In the genomic region with DNA sequence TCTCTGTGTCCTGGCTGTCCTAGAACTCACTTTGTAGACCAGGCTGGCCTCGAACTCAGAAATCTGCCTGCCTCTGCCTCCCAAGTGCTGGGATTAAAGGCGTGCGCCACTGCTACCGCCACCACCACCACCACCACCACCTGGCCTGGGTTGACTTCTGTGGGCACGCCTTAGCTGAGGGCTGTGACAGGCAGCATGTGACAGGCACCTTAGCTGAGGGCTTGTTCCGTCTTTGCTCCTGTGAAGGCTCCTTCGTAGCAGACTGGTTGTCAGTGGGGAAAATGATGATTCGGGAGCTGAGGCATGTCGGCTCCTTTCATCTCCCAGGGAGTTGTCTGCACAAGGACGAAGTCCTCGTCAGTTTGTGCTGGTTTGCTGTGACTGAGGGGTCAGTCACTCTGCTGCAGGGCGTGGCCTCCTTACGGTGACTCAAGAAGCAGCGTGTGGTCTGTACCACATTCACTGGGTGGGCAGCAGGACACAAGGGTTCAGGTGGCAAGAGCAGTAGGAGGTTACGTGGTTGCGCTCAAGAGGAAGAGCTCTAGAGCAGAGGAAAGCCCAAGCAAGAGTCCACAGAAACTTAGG, we compare ENCODE assay signal across 12 mouse cellular contexts. TPM values are rescaled to one million over a fixed set of nuclear protein-coding genes. Genes with fewer than 3 reads are reported as not detected.
DNase-seq lines count a peak whose midpoint lies in the region; ATAC-seq and TF ChIP-seq lines count a peak whose summit lies in the region.
"Had no signal": no experiment of that assay in that cellular context is flagged by ENCODE, and none has a peak within 500 bp of the region (broad histone marks: within the 10 kb centered on the region; RNA-seq: fewer than 3 reads in every experiment).

No protein-coding gene starts in this region.

- DNase-seq in kidney, adult 2 months, result peak; percentile 45
- DNase-seq in adrenal gland, postnatal 10 days, result peak; percentile 48
- no peak for DNase-seq in liver, postnatal 0 days
- DNase-seq in cerebellum, adult 2 months, result no peak
- no peak for DNase-seq in testis, postnatal 10 days (ENCODE audit: low spot score)

- no peaks in the 10 kb centered on the region for H3K27me3 ChIP-seq in kidney, adult 2 months (replicated peaks; ENCODE audit: control insufficient read depth, insufficient read depth, low read length)
- H3K27me3 ChIP-seq in kidney, embryonic 14.5 days (ENCODE audit: control insufficient read depth, insufficient read depth, low read length), result no peaks in the 10 kb centered on the region
- H3K27me3 ChIP-seq in liver, postnatal 0 days (ENCODE audit: insufficient read depth, low read length), result no peaks in the 10 kb centered on the region
- H3K27me3 ChIP-seq in cerebellum, adult 2 months (ENCODE audit: control insufficient read depth, insufficient read depth, low read length), result no peaks in the 10 kb centered on the region
- H3K27me3 ChIP-seq in hindbrain, embryonic 12.5 days, result no peaks in the 10 kb centered on the region

- TF ChIP-seq CTCF in kidney, adult 2 months (conservative IDR thresholded peaks at IDR 0.05; ENCODE audit: insufficient read depth, insufficient read length, low read depth, low read length), result no peak
- no peak for TF ChIP-seq CTCF in liver, postnatal 0 days (IDR thresholded peaks at IDR 0.05; ENCODE audit: low read depth)
- TF ChIP-seq CTCF in cerebellum, adult 2 months (IDR thresholded peaks at IDR 0.05; ENCODE audit: borderline replicate concordance, insufficient read depth, low read depth, low read length), result no peak

- no peaks in the 10 kb centered on the region for H3K36me3 ChIP-seq in kidney, adult 2 months (ENCODE audit: control insufficient read depth, insufficient read depth, low read length)
- peaks cover 78% of the 10 kb centered on the region for H3K36me3 ChIP-seq in kidney, embryonic 14.5 days (ENCODE audit: control insufficient read depth, insufficient read depth, low read length)
- H3K36me3 ChIP-seq in liver, postnatal 0 days (replicated peaks; ENCODE audit: insufficient read depth, low read length), result peaks cover 60% of the 10 kb centered on the region
- H3K36me3 ChIP-seq in hindbrain, embryonic 12.5 days, result peaks cover 60% of the 10 kb centered on the region

- WGBS in kidney, adult 2 months, result 63% methylated on average over 16 of the region's 16 CpGs
- WGBS in kidney, embryonic 14.5 days, result 92% methylated on average over 16 of the region's 16 CpGs
- WGBS in liver, postnatal 0 days (ENCODE audit: insufficient replicate concordance), result 83% methylated on average over 16 of the region's 16 CpGs
- 88% methylated on average over 16 of the region's 16 CpGs for WGBS in cerebellum, adult 2 months
- WGBS in hindbrain, embryonic 12.5 days, result 94% methylated on average over 16 of the region's 16 CpGs

- no peak for TF ChIP-seq EP300 in liver, postnatal 0 days (IDR thresholded peaks at IDR 0.05; ENCODE audit: low read depth)

- no peak overlapping the region for H3K4me2 ChIP-seq in kidney, embryonic 14.5 days (replicated peaks; ENCODE audit: low read depth, low read length)
- H3K4me2 ChIP-seq in liver, postnatal 0 days (ENCODE audit: low read depth, low read length), result no peak overlapping the region
- no peak overlapping the region for H3K4me2 ChIP-seq in hindbrain, embryonic 12.5 days (replicated peaks)

- no peaks in the 10 kb centered on the region for H3K9me3 ChIP-seq in kidney, embryonic 14.5 days (ENCODE audit: control insufficient read depth, low read length)
- no peaks in the 10 kb centered on the region for H3K9me3 ChIP-seq in liver, postnatal 0 days (ENCODE audit: low read length)
- no peaks in the 10 kb centered on the region for H3K9me3 ChIP-seq in hindbrain, embryonic 12.5 days (replicated peaks)

- peak overlapping the region; percentile 47 for H3K27ac ChIP-seq in kidney, adult 2 months (ENCODE audit: insufficient read depth, low read depth, low read length)
- no peak overlapping the region for H3K27ac ChIP-seq in kidney, embryonic 14.5 days (ENCODE audit: low read depth, low read length)
- peak overlapping the region; percentile 69 for H3K27ac ChIP-seq in brown adipose tissue, adult 24 weeks (replicated peaks; ENCODE audit: low read depth, low read length)
- H3K27ac ChIP-seq in liver, postnatal 0 days (ENCODE audit: low read depth), result peak overlapping the region; percentile 74
- H3K27ac ChIP-seq in cerebellum, adult 2 months (ENCODE audit: insufficient read depth, low read length), result no peak overlapping the region
- no peak overlapping the region for H3K27ac ChIP-seq in hindbrain, embryonic 12.5 days

- TF ChIP-seq POLR2A in kidney, adult 2 months (IDR thresholded peaks at IDR 0.05; ENCODE audit: low read depth, low read length), result no peak
- no peak for TF ChIP-seq POLR2A in cerebellum, adult 2 months (IDR thresholded peaks at IDR 0.05; ENCODE audit: borderline replicate concordance, insufficient read depth, low read length)

- H3K4me1 ChIP-seq in kidney, adult 2 months (ENCODE audit: control insufficient read depth, insufficient read depth, low read length), result peaks cover 10% of the 10 kb centered on the region; the same call in 1 of the 2 replicates
- 0 out of 2 replicates have a peak, but pooled peaks cover 4% of the 10 kb centered on the region for H3K4me1 ChIP-seq in kidney, embryonic 14.5 days (ENCODE audit: control insufficient read depth, insufficient read depth, low read length)
- no peaks in the 10 kb centered on the region for H3K4me1 ChIP-seq in brown adipose tissue, adult 24 weeks (ENCODE audit: control insufficient read depth, insufficient read depth, insufficient read length, low read length)
- peaks cover 13% of the 10 kb centered on the region for H3K4me1 ChIP-seq in liver, postnatal 0 days (ENCODE audit: insufficient read depth)
- no peaks in the 10 kb centered on the region for H3K4me1 ChIP-seq in cerebellum, adult 2 months (ENCODE audit: control insufficient read depth, insufficient read depth, low read length)
- H3K4me1 ChIP-seq in hindbrain, embryonic 12.5 days, result no peaks in the 10 kb centered on the region

- H3K4me3 ChIP-seq in kidney, adult 2 months (ENCODE audit: insufficient read depth, low read depth, low read length), result no peak overlapping the region
- H3K4me3 ChIP-seq in kidney, embryonic 14.5 days (ENCODE audit: low read length), result no peak overlapping the region
- no peak overlapping the region for H3K4me3 ChIP-seq in brown adipose tissue, adult 24 weeks (ENCODE audit: insufficient read depth, low read depth, low read length)
- H3K4me3 ChIP-seq in liver, postnatal 0 days (ENCODE audit: low read depth, low read length), result no peak overlapping the region
- no peak overlapping the region for H3K4me3 ChIP-seq in cerebellum, adult 2 months (replicated peaks; ENCODE audit: insufficient read depth, low read depth, low read length)
- no peak overlapping the region for H3K4me3 ChIP-seq in hindbrain, embryonic 12.5 days

- H3K9ac ChIP-seq in kidney, embryonic 14.5 days (ENCODE audit: low read depth, low read length), result no peak overlapping the region
- H3K9ac ChIP-seq in liver, postnatal 0 days (replicated peaks), result no peak overlapping the region
- H3K9ac ChIP-seq in hindbrain, embryonic 12.5 days, result no peak overlapping the region

- no peak for ATAC-seq in kidney, embryonic 14.5 days (ENCODE audit: low FRiP score, low TSS enrichment)
- peak; percentile 14; the same call in 1 of the 2 replicates for ATAC-seq in liver, postnatal 0 days
- no peak for ATAC-seq in hindbrain, embryonic 12.5 days (ENCODE audit: low FRiP score)

RNA-seq across cellular contexts. Expression of a gene that starts 9.6 kb away (rescaled TPM):
- polyA plus RNA-seq in kidney, adult 2 months (2012; rRNA removed), result 0.31 and 0.43 TPM in 2 replicates
- 10.4 and 23.3 TPM in 2 replicates for polyA plus RNA-seq in kidney, embryonic 14.5 days (2014; fragmentation: Nextera tagmentation; extraction: Ambion mirVana)
- total RNA-seq in adrenal gland, postnatal 10 days (2021), result 1 to 10 TPM; 3.5 to 5.1 TPM
- polyA plus RNA-seq in brown adipose tissue, adult 24 weeks (2012; ENCODE audit: insufficient read depth, insufficient read length, missing spikeins), result 0.28 and 0.79 TPM in 2 replicates
- 5.2 and 5.7 TPM in 2 replicates for polyA plus RNA-seq in liver, postnatal 0 days (2015; fragmentation: Nextera tagmentation; extraction: Ambion mirVana)
- 0.57 and 0.59 TPM in 2 replicates for polyA plus RNA-seq in cerebellum, adult 2 months (2012; rRNA removed)
- 12.6 and 15.8 TPM in 2 replicates for polyA plus RNA-seq in hindbrain, embryonic 12.5 days (2016; fragmentation: Nextera tagmentation; extraction: Ambion mirVana)

RNA-seq across cellular contexts. Expression of a gene that starts 9.7 kb away (rescaled TPM):
- 8.1 and 10.4 TPM in 2 replicates for polyA plus RNA-seq in kidney, adult 2 months (2012; rRNA removed)
- polyA plus RNA-seq in kidney, embryonic 14.5 days (2014; fragmentation: Nextera tagmentation; extraction: Ambion mirVana), result 12.6 and 13.2 TPM in 2 replicates
- total RNA-seq in adrenal gland, postnatal 10 days (2021), result 10 to 100 TPM; 20.4 to 34.7 TPM
- 18.4 and 34.6 TPM in 2 replicates for polyA plus RNA-seq in brown adipose tissue, adult 24 weeks (2012; ENCODE audit: insufficient read depth, insufficient read length, missing spikeins)
- polyA plus RNA-seq in liver, postnatal 0 days (2015; fragmentation: Nextera tagmentation; extraction: Ambion mirVana), result 6.0 and 6.5 TPM in 2 replicates
- polyA plus RNA-seq in cerebellum, adult 2 months (2012; rRNA removed), result 54.4 and 57.9 TPM in 2 replicates
- 14.5 and 17.6 TPM in 2 replicates for polyA plus RNA-seq in hindbrain, embryonic 12.5 days (2016; fragmentation: Nextera tagmentation; extraction: Ambion mirVana)

RNA-seq across cellular contexts. Expression of a gene that starts 25.2 kb away (rescaled TPM):
- 4.1 and 4.9 TPM in 2 replicates for polyA plus RNA-seq in kidney, adult 2 months (2012; rRNA removed)
- polyA plus RNA-seq in kidney, embryonic 14.5 days (2014; fragmentation: Nextera tagmentation; extraction: Ambion mirVana), result 12.4 and 18.0 TPM in 2 replicates
- 1 to 10 TPM; 1.6 to 1.8 TPM for total RNA-seq in adrenal gland, postnatal 10 days (2021)
- 1.3 and 1.4 TPM in 2 replicates for polyA plus RNA-seq in brown adipose tissue, adult 24 weeks (2012; ENCODE audit: insufficient read depth, insufficient read length, missing spikeins)
- polyA plus RNA-seq in liver, postnatal 0 days (2015; fragmentation: Nextera tagmentation; extraction: Ambion mirVana), result 1.6 and 2.2 TPM in 2 replicates
- 0.62 and 0.85 TPM in 2 replicates for polyA plus RNA-seq in cerebellum, adult 2 months (2012; rRNA removed)
- polyA plus RNA-seq in hindbrain, embryonic 12.5 days (2016; fragmentation: Nextera tagmentation; extraction: Ambion mirVana), result 2.8 and 3.8 TPM in 2 replicates

RNA-seq across cellular contexts. Expression of a gene that starts 36.0 kb away (rescaled TPM):
- not detected in 2 replicates for polyA plus RNA-seq in kidney, adult 2 months (2012; rRNA removed)
- polyA plus RNA-seq in kidney, embryonic 14.5 days (2014; fragmentation: Nextera tagmentation; extraction: Ambion mirVana), result not detected in 2 replicates
- not detected for total RNA-seq in adrenal gland, postnatal 10 days (2021)
- polyA plus RNA-seq in brown adipose tissue, adult 24 weeks (2012; ENCODE audit: insufficient read depth, insufficient read length, missing spikeins), result not detected in 2 replicates
- 0.49 TPM in 1 of 2 replicates, not detected in the other for polyA plus RNA-seq in liver, postnatal 0 days (2015; fragmentation: Nextera tagmentation; extraction: Ambion mirVana)
- polyA plus RNA-seq in cerebellum, adult 2 months (2012; rRNA removed), result not detected in 2 replicates
- polyA plus RNA-seq in hindbrain, embryonic 12.5 days (2016; fragmentation: Nextera tagmentation; extraction: Ambion mirVana), result not detected in 2 replicates
- total RNA-seq: common myeloid progenitor, adult 5-6 weeks; heart, postnatal 25 days; layer of hippocampus, adult 18-20 months had no signal
- polyA plus RNA-seq: limb, embryonic 11.5 days had no signal

RNA-seq across cellular contexts. Expression of a gene that starts 46.5 kb away (rescaled TPM):
- polyA plus RNA-seq in kidney, adult 2 months (2012; rRNA removed), result 10.8 and 16.1 TPM in 2 replicates
- 6.8 and 8.5 TPM in 2 replicates for polyA plus RNA-seq in kidney, embryonic 14.5 days (2014; fragmentation: Nextera tagmentation; extraction: Ambion mirVana)
- total RNA-seq in adrenal gland, postnatal 10 days (2021), result 10 to 100 TPM; 18.1 to 24.0 TPM
- 4.1 and 4.6 TPM in 2 replicates for polyA plus RNA-seq in brown adipose tissue, adult 24 weeks (2012; ENCODE audit: insufficient read depth, insufficient read length, missing spikeins)
- 2.6 and 3.0 TPM in 2 replicates for polyA plus RNA-seq in liver, postnatal 0 days (2015; fragmentation: Nextera tagmentation; extraction: Ambion mirVana)
- 24.0 and 24.3 TPM in 2 replicates for polyA plus RNA-seq in cerebellum, adult 2 months (2012; rRNA removed)
- 9.1 and 9.6 TPM in 2 replicates for polyA plus RNA-seq in hindbrain, embryonic 12.5 days (2016; fragmentation: Nextera tagmentation; extraction: Ambion mirVana)

Comparison
In these comparisons a context has a peak if more than half of its experiments do, and no peak if none do; other contexts are left out.
1. H3K27ac ChIP-seq: peak in kidney, adult 2 months (single experiment), brown adipose tissue, adult 24 weeks (single experiment) and liver, postnatal 0 days (single experiment); none in kidney, embryonic 14.5 days (single experiment), cerebellum, adult 2 months (single experiment) and hindbrain, embryonic 12.5 days (single experiment).
2. DNase-seq: peak in kidney, adult 2 months (single experiment) and adrenal gland, postnatal 10 days (single experiment); none in liver, postnatal 0 days (single experiment), cerebellum, adult 2 months (0 of 2) and testis, postnatal 10 days (single experiment).